Mouse (Mus musculus) midbrain, embryonic 12.5 days (tissue): ENCODE data around the gene Abhd16a. TPM values are rescaled to one million over a fixed set of nuclear protein-coding genes. Genes with fewer than 3 reads are reported as not detected.

ENCODE experiments used
- ATAC-seq: fragments of 200-750 bp; cut with Nextera tagmentation; 2 replicates; pipeline ENCODE4 v1.8.0; 2017; ENCODE audit warnings: low read depth, moderate TSS enrichment, moderate library complexity; ENCODE audit not compliant: low FRiP score
- H3K27ac ChIP-seq: fragments of 300-500 bp; sonication (generic); replicated peaks from 2 replicates; pipeline ENCODE4 v1.5.1; 2016; ENCODE audit warnings: mild to moderate bottlenecking
- H3K27me3 ChIP-seq: fragments of 300-500 bp; sonication (generic); 2 replicates; pipeline ENCODE4 v1.6.1; 2016; ENCODE audit warnings: mild to moderate bottlenecking
- H3K36me3 ChIP-seq: fragments of 300-500 bp; sonication (generic); 2 replicates; pipeline ENCODE4 v1.6.1; 2016
- H3K4me1 ChIP-seq: fragments of 300-500 bp; sonication (generic); 2 replicates; pipeline ENCODE4 v1.6.1; 2016
- H3K4me2 ChIP-seq: fragments of 300-500 bp; sonication (generic); replicated peaks from 2 replicates; pipeline ENCODE4 v1.6.1; 2016; ENCODE audit warnings: mild to moderate bottlenecking, moderate library complexity
- H3K4me3 ChIP-seq: fragments of 300-500 bp; sonication (generic); 2 replicates; pipeline ENCODE4 v1.5.1; 2016; ENCODE audit warnings: mild to moderate bottlenecking
- H3K9ac ChIP-seq: fragments of 300-500 bp; sonication (generic); replicated peaks from 2 replicates; pipeline ENCODE4 v1.6.1; 2016; ENCODE audit warnings: mild to moderate bottlenecking, moderate library complexity
- H3K9me3 ChIP-seq: fragments of 300-500 bp; sonication (generic); 2 replicates; pipeline ENCODE4 v1.6.1; 2016; ENCODE audit warnings: mild to moderate bottlenecking
- WGBS: fragments of 180-500 bp; shearing (Covaris S2); methylation state at CpG from one replicate; pipeline ENCODE4 v1.1.7; 2016; 5-methylcytosine and 5-hydroxymethylcytosine counted together
- polyA plus RNA-seq: library from polyadenylated mRNA; unstranded; fragments of >200 nt; fragmentation: Nextera tagmentation; extraction: Ambion mirVana; gene quantifications from 2 replicates; pipeline ENCODE4 v1.2.1, GENCODE M21; 2016

Gene Abhd16a
- polyA plus RNA-seq, 1 experiment from 2014 or later, result 72.3 TPM

- WGBS, result 90% methylated on average over 3 of the region's 3 CpGs
- Histone ChIP-seq H3K4me1 (peaks cover 43% of the 10 kb centered on the region), H3K4me3 (no peak overlapping the region), H3K4me2 (no peak overlapping the region), H3K9ac (no peak overlapping the region), H3K36me3 (peaks cover 32% of the 10 kb centered on the region), H3K27ac (no peak overlapping the region), H3K27me3 (peaks cover 48% of the 10 kb centered on the region), H3K9me3 (no peaks in the 10 kb centered on the region)
- no peak for ATAC-seq
These were observed 25.6 kb upstream of the Abhd16a start for GRCm38 (mm10) chr17:35063466-35063865.

GRCm38 (mm10) chr17:35064378-35064877 lies 24.6 kb upstream of the Abhd16a start:
- 38% methylated on average over 10 of the region's 10 CpGs for WGBS
- Histone ChIP-seq H3K9ac (peak overlapping the region; percentile 47), H3K4me1 (peaks cover 41% of the 10 kb centered on the region), H3K36me3 (peaks cover 32% of the 10 kb centered on the region), H3K4me3 (no peak overlapping the region), H3K27ac (peak overlapping the region; percentile 22; the same call in 1 of the 2 replicates), H3K4me2 (peak overlapping the region; percentile 55), H3K9me3 (no peaks in the 10 kb centered on the region), H3K27me3 (peaks cover 48% of the 10 kb centered on the region)
- ATAC-seq, result no peak

- H3K9ac ChIP-seq, result peak within 1 kb of the TSS; percentile 47
- no peaks in the 10 kb centered on the region for H3K9me3 ChIP-seq
- WGBS, result under 1% methylated on average over 48 of the region's 48 CpGs
- peak within 1 kb of the TSS; percentile 31 for H3K4me3 ChIP-seq
- peaks cover 36% of the 10 kb centered on the region for H3K4me1 ChIP-seq
- peak within 1 kb of the TSS; percentile 22; the same call in 1 of the 2 replicates for H3K27ac ChIP-seq
- ATAC-seq, result no peak
- peak within 1 kb of the TSS; percentile 55 for H3K4me2 ChIP-seq
- H3K36me3 ChIP-seq, result peaks cover 30% of the 10 kb centered on the region
- H3K27me3 ChIP-seq, result peaks cover 48% of the 10 kb centered on the region
These were observed 23.8 kb upstream of the Abhd16a start, which contains the start of gene Ly6g6c for GRCm38 (mm10) chr17:35064951-35065947. TSS of gene Ly6g6c (plus strand) at chr17:35065388.

- WGBS, result 45% methylated on average over 10 of the region's 10 CpGs
- peaks cover 48% of the 10 kb centered on the region for H3K27me3 ChIP-seq
- H3K36me3 ChIP-seq, result peaks cover 22% of the 10 kb centered on the region
- H3K4me3 ChIP-seq, result peak within 1 kb of the TSS; percentile 31
- peak within 1 kb of the TSS; percentile 44; the same call in 1 of the 2 replicates for H3K9ac ChIP-seq
- no peak within 1 kb of the TSS for H3K27ac ChIP-seq
- ATAC-seq, result no peak
- no peaks in the 10 kb centered on the region for H3K9me3 ChIP-seq
- peaks cover 27% of the 10 kb centered on the region for H3K4me1 ChIP-seq
- peak within 1 kb of the TSS; percentile 55 for H3K4me2 ChIP-seq
These were observed 23.0 kb upstream of the Abhd16a start, which contains the start of gene Mpig6b for GRCm38 (mm10) chr17:35066084-35066483. TSS of gene Mpig6b (minus strand) at chr17:35066184.

GRCm38 (mm10) chr17:35068213-35068914 lies 20.7 kb upstream of the Abhd16a start:
- Histone ChIP-seq H3K27me3 (peaks cover 43% of the 10 kb centered on the region), H3K27ac (no peak overlapping the region), H3K9ac (no peak overlapping the region), H3K36me3 (0 out of 2 replicates have a peak, but pooled peaks cover 2% of the 10 kb centered on the region), H3K4me3 (no peak overlapping the region), H3K4me2 (no peak overlapping the region), H3K9me3 (no peaks in the 10 kb centered on the region), H3K4me1 (peaks cover 21% of the 10 kb centered on the region)
- ATAC-seq, result no peak
- WGBS, result 85% methylated on average over 17 of the region's 17 CpGs

GRCm38 (mm10) chr17:35070556-35071229 lies 18.4 kb upstream of the Abhd16a start:
- Histone ChIP-seq H3K4me2 (no peak overlapping the region), H3K4me1 (peaks cover 4% of the 10 kb centered on the region), H3K36me3 (no peaks in the 10 kb centered on the region), H3K27ac (no peak overlapping the region), H3K9ac (no peak overlapping the region), H3K4me3 (no peak overlapping the region), H3K27me3 (peaks cover 19% of the 10 kb centered on the region), H3K9me3 (no peaks in the 10 kb centered on the region)
- ATAC-seq, result no peak
- 67% methylated on average over 6 of the region's 6 CpGs for WGBS

- Histone ChIP-seq H3K4me1 (peaks cover 2% of the 10 kb centered on the region), H3K36me3 (no peaks in the 10 kb centered on the region), H3K27ac (no peak overlapping the region), H3K4me3 (no peak overlapping the region), H3K4me2 (no peak overlapping the region), H3K9me3 (no peaks in the 10 kb centered on the region), H3K9ac (no peak overlapping the region), H3K27me3 (peaks cover 12% of the 10 kb centered on the region)
- ATAC-seq, result no peak
- WGBS, result 84% methylated on average over 9 of the region's 9 CpGs
These were observed 17.6 kb upstream of the Abhd16a start for GRCm38 (mm10) chr17:35071454-35071853.

GRCm38 (mm10) chr17:35074097-35074496 lies 15.0 kb upstream of the Abhd16a start:
- H3K36me3 ChIP-seq, result no peaks in the 10 kb centered on the region
- H3K9me3 ChIP-seq, result no peaks in the 10 kb centered on the region
- H3K27ac ChIP-seq, result no peak overlapping the region
- H3K4me3 ChIP-seq, result no peak overlapping the region
- H3K4me2 ChIP-seq, result no peak overlapping the region
- WGBS, result 55% methylated on average over 17 of the region's 17 CpGs
- H3K27me3 ChIP-seq, result peaks cover 7% of the 10 kb centered on the region; the same call in 1 of the 2 replicates
- peaks cover 18% of the 10 kb centered on the region for H3K4me1 ChIP-seq
- H3K9ac ChIP-seq, result no peak overlapping the region
- no peak for ATAC-seq

- no peaks in the 10 kb centered on the region for H3K9me3 ChIP-seq
- H3K9ac ChIP-seq, result 0 out of 2 replicates have a peak within 1 kb of the TSS, but pooled peaks have one; percentile 25
- H3K4me2 ChIP-seq, result peak within 1 kb of the TSS; percentile 42
- H3K4me1 ChIP-seq, result peaks cover 18% of the 10 kb centered on the region
- ATAC-seq, result no peak
- WGBS, result 26% methylated on average over 10 of the region's 10 CpGs
- no peak within 1 kb of the TSS; the same call in 1 of the 2 replicates for H3K27ac ChIP-seq
- H3K4me3 ChIP-seq, result peak within 1 kb of the TSS; percentile 17
- H3K27me3 ChIP-seq, result peaks cover 11% of the 10 kb centered on the region
- H3K36me3 ChIP-seq, result no peaks in the 10 kb centered on the region
These were observed 12.4 kb upstream of the Abhd16a start, which contains the start of gene Ly6g6e for GRCm38 (mm10) chr17:35076507-35077176. TSS of gene Ly6g6e (plus strand) at chr17:35076902.

GRCm38 (mm10) chr17:35077285-35077684 lies 11.8 kb upstream of the Abhd16a start:
- Histone ChIP-seq H3K4me1 (peaks cover 18% of the 10 kb centered on the region), H3K27ac (no peak overlapping the region), H3K9ac (0 out of 2 replicates have a peak overlapping the region, but pooled peaks have one; percentile 25), H3K27me3 (peaks cover 11% of the 10 kb centered on the region), H3K4me2 (peak overlapping the region; percentile 42), H3K4me3 (0 out of 2 replicates have a peak overlapping the region, but pooled peaks have one; percentile 17), H3K36me3 (no peaks in the 10 kb centered on the region), H3K9me3 (no peaks in the 10 kb centered on the region)
- no peak for ATAC-seq
- WGBS, result 49% methylated on average over 2 of the region's 2 CpGs
